Mouse (Mus musculus): ENCODE measurements at regions not wholly inside any gene's neighbourhood (a gene's known extent, or its start where the extent isn't known, plus 50 kb on each side); places are given as distances from the start of the nearest gene placed in this dataset.

DNA sequence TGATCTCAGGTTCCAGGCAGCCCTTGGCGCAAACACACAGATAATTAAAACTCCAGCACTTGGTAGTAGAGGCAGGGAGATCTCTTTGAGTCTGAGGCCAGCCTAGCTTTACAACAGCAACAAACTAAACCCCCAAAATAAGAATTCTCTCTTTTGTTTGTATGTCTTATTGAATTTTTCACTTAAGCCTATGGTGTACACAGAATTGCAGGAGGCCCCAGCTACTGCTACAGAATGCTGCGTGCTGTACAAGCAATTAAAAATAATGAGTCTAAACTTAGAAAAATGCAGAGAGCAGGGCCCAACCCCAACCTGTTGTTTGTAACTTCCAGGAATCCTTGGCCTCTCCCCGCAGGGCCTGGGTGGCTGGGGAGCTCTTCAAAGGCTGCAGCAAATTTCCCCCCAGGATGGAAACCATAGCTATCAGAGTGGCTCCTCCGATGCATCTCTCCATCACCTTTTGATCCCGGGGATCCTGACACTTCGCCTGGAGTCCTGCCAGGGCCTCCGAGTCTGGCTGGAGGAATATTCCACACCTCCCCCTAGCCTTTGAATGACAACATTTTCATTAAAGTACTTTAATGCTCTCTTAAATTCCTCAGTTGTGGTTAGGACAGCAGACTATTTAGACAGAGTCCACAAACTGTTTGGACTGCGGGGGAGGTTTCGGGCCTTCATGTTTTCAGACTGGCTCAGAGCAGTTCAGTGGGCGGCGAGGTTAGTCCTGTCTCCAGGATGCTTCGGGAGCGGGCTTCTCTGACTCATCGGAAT is 116.7 kb upstream of the Myocd start:
- 36% methylated on average over 14 of the region's 14 CpGs for WGBS
- no peak for DNase-seq (ENCODE audit: extremely low read depth, low read depth, low spot score)
- TF ChIP-seq CTCF (IDR thresholded peaks at IDR 0.05; ENCODE audit: low read depth, low read length) (no peak), POLR2A (IDR thresholded peaks at IDR 0.05; ENCODE audit: extremely low read depth, insufficient read depth, low read length) (no peak)
- Histone ChIP-seq H3K4me1 (ENCODE audit: control insufficient read depth, insufficient read depth, low read length) (no peaks in the 10 kb centered on the region), H3K27ac (replicated peaks; ENCODE audit: insufficient read depth, low read depth, low read length) (no peak overlapping the region), H3K79me2 (ENCODE audit: control insufficient read depth, insufficient read depth, low read length) (no peaks in the 10 kb centered on the region), H3K36me3 (ENCODE audit: control insufficient read depth, insufficient read depth, low read length) (no peaks in the 10 kb centered on the region), H3K4me3 (ENCODE audit: insufficient read depth, low read depth, low read length) (no peak overlapping the region), H3K9ac (ENCODE audit: low read depth, low read length) (no peak overlapping the region), H3K27me3 (ENCODE audit: control insufficient read depth, insufficient read depth, low read length) (no peaks in the 10 kb centered on the region)

DNA sequence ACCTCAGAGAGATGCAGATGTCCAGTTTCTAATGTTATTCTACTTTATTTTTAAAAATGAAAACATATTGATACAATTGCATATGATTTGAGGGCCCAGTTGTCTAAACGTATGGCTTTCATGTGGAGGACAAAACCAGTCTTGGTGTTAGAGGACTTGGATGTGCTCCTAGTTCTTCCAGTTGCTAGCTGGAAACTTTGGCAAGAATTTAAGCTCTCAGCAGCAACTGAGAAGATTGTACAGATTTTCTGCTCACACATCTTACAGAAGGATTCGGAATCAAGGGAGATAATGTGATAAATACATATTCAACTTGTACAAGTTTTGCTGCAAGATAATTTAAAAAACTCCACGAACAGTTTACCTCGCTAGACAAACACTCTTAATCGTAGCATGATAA is 105.6 kb upstream of the Myocd start:
- DNase-seq (ENCODE audit: extremely low read depth, low read depth, low spot score) = no peak
- Histone ChIP-seq H3K36me3 (ENCODE audit: control insufficient read depth, insufficient read depth, low read length) (no peaks in the 10 kb centered on the region), H3K9ac (ENCODE audit: low read depth, low read length) (no peak overlapping the region), H3K79me2 (ENCODE audit: control insufficient read depth, insufficient read depth, low read length) (no peaks in the 10 kb centered on the region), H3K27ac (replicated peaks; ENCODE audit: insufficient read depth, low read depth, low read length) (no peak overlapping the region), H3K4me3 (ENCODE audit: insufficient read depth, low read depth, low read length) (no peak overlapping the region), H3K4me1 (ENCODE audit: control insufficient read depth, insufficient read depth, low read length) (no peaks in the 10 kb centered on the region), H3K27me3 (ENCODE audit: control insufficient read depth, insufficient read depth, low read length) (no peaks in the 10 kb centered on the region)
- 80% methylated on average over 5 of the region's 5 CpGs for WGBS
- TF ChIP-seq CTCF (IDR thresholded peaks at IDR 0.05; ENCODE audit: low read depth, low read length) (no peak), POLR2A (IDR thresholded peaks at IDR 0.05; ENCODE audit: extremely low read depth, insufficient read depth, low read length) (no peak)

DNA sequence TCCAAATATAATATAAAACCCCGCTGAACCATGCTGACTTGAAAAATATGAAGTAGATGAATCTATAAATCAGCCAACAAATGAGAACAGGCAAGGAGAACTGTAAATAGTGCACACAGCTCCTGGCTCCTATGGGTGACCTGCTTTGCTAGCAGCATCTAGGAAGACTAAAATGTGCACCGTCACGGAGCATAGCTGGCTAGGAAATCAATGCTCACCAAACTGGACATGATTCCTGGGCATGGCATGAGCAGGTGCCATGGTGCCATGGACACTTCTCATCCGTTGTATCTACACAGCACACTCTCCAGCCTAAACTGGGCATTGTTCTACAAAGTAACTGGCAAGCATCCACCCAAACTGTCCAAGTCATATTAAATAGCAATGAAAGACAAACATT is 103.3 kb upstream of the Myocd start:
- H3K4me3 ChIP-seq (ENCODE audit: insufficient read depth, low read depth, low read length) = no peak overlapping the region
- no peaks in the 10 kb centered on the region for H3K27me3 ChIP-seq (ENCODE audit: control insufficient read depth, insufficient read depth, low read length)
- no peak for DNase-seq (ENCODE audit: extremely low read depth, low read depth, low spot score)
- H3K79me2 ChIP-seq (ENCODE audit: control insufficient read depth, insufficient read depth, low read length) = no peaks in the 10 kb centered on the region
- 88% methylated on average over 4 of the region's 4 CpGs for WGBS
- no peak overlapping the region for H3K9ac ChIP-seq (ENCODE audit: low read depth, low read length)
- TF ChIP-seq CTCF (IDR thresholded peaks at IDR 0.05; ENCODE audit: low read depth, low read length) (no peak), POLR2A (IDR thresholded peaks at IDR 0.05; ENCODE audit: extremely low read depth, insufficient read depth, low read length) (no peak)
- no peaks in the 10 kb centered on the region for H3K4me1 ChIP-seq (ENCODE audit: control insufficient read depth, insufficient read depth, low read length)
- H3K27ac ChIP-seq (replicated peaks; ENCODE audit: insufficient read depth, low read depth, low read length) = no peak overlapping the region
- H3K36me3 ChIP-seq (ENCODE audit: control insufficient read depth, insufficient read depth, low read length) = no peaks in the 10 kb centered on the region

GRCm38 (mm10) chr11:65372309-65372811 is 102.6 kb upstream of the Myocd start:
- WGBS = 73% methylated on average over 9 of the region's 9 CpGs
- Histone ChIP-seq H3K4me3 (ENCODE audit: insufficient read depth, low read depth, low read length) (no peak overlapping the region), H3K27ac (replicated peaks; ENCODE audit: insufficient read depth, low read depth, low read length) (no peak overlapping the region), H3K4me1 (ENCODE audit: control insufficient read depth, insufficient read depth, low read length) (no peaks in the 10 kb centered on the region), H3K36me3 (ENCODE audit: control insufficient read depth, insufficient read depth, low read length) (no peaks in the 10 kb centered on the region), H3K9ac (ENCODE audit: low read depth, low read length) (no peak overlapping the region), H3K79me2 (ENCODE audit: control insufficient read depth, insufficient read depth, low read length) (no peaks in the 10 kb centered on the region), H3K27me3 (ENCODE audit: control insufficient read depth, insufficient read depth, low read length) (no peaks in the 10 kb centered on the region)
- TF ChIP-seq CTCF (IDR thresholded peaks at IDR 0.05; ENCODE audit: low read depth, low read length) (no peak), POLR2A (IDR thresholded peaks at IDR 0.05; ENCODE audit: extremely low read depth, insufficient read depth, low read length) (no peak)
- no peak for DNase-seq (ENCODE audit: extremely low read depth, low read depth, low spot score)

GRCm38 (mm10) chr11:65367825-65368224 is 98.0 kb upstream of the Myocd start:
- H3K36me3 ChIP-seq (ENCODE audit: control insufficient read depth, insufficient read depth, low read length) = no peaks in the 10 kb centered on the region
- H3K27ac ChIP-seq (replicated peaks; ENCODE audit: insufficient read depth, low read depth, low read length) = no peak overlapping the region
- no peaks in the 10 kb centered on the region for H3K79me2 ChIP-seq (ENCODE audit: control insufficient read depth, insufficient read depth, low read length)
- TF ChIP-seq CTCF (IDR thresholded peaks at IDR 0.05; ENCODE audit: low read depth, low read length) (no peak), POLR2A (IDR thresholded peaks at IDR 0.05; ENCODE audit: extremely low read depth, insufficient read depth, low read length) (no peak)
- no peaks in the 10 kb centered on the region for H3K27me3 ChIP-seq (ENCODE audit: control insufficient read depth, insufficient read depth, low read length)
- DNase-seq (ENCODE audit: extremely low read depth, low read depth, low spot score) = no peak
- no peak overlapping the region for H3K9ac ChIP-seq (ENCODE audit: low read depth, low read length)
- 80% methylated on average over 5 of the region's 5 CpGs for WGBS
- H3K4me3 ChIP-seq (ENCODE audit: insufficient read depth, low read depth, low read length) = no peak overlapping the region
- no peaks in the 10 kb centered on the region for H3K4me1 ChIP-seq (ENCODE audit: control insufficient read depth, insufficient read depth, low read length)

GRCm38 (mm10) chr11:65366677-65367370 is 97.0 kb upstream of the Myocd start:
- no peak for DNase-seq (ENCODE audit: extremely low read depth, low read depth, low spot score)
- Histone ChIP-seq H3K4me3 (ENCODE audit: insufficient read depth, low read depth, low read length) (no peak overlapping the region), H3K4me1 (ENCODE audit: control insufficient read depth, insufficient read depth, low read length) (no peaks in the 10 kb centered on the region), H3K27ac (replicated peaks; ENCODE audit: insufficient read depth, low read depth, low read length) (no peak overlapping the region), H3K27me3 (ENCODE audit: control insufficient read depth, insufficient read depth, low read length) (no peaks in the 10 kb centered on the region), H3K9ac (ENCODE audit: low read depth, low read length) (no peak overlapping the region), H3K79me2 (ENCODE audit: control insufficient read depth, insufficient read depth, low read length) (no peaks in the 10 kb centered on the region), H3K36me3 (ENCODE audit: control insufficient read depth, insufficient read depth, low read length) (no peaks in the 10 kb centered on the region)
- 72% methylated on average over 8 of the region's 8 CpGs for WGBS
- TF ChIP-seq POLR2A (IDR thresholded peaks at IDR 0.05; ENCODE audit: extremely low read depth, insufficient read depth, low read length) = no peak
- TF ChIP-seq CTCF (IDR thresholded peaks at IDR 0.05; ENCODE audit: low read depth, low read length) = no peak

All from liver, adult 2 months (tissue).